Mouse (Mus musculus) small intestine, adult 2 months (tissue): ENCODE data around the gene Spint5. TPM values are rescaled to one million over a fixed set of nuclear protein-coding genes. Genes with fewer than 3 reads are reported as not detected.

Source experiments
- H3K27ac ChIP-seq: fragments of 200-500 bp; 2 replicates; pipeline ENCODE4 v1.5.1; 2012; ENCODE audit warnings: low read depth, low read length, control low read depth, inconsistent platforms; ENCODE audit not compliant: insufficient read depth
- H3K27me3 ChIP-seq: fragments of 200-500 bp; 2 replicates; pipeline ENCODE4 v1.6.1; 2012; ENCODE audit warnings: mild to moderate bottlenecking, moderate library complexity, low read length, inconsistent platforms; ENCODE audit not compliant: control insufficient read depth, insufficient read depth
- H3K36me3 ChIP-seq: fragments of 200-500 bp; 2 replicates; pipeline ENCODE4 v1.6.1; 2012; ENCODE audit warnings: mild to moderate bottlenecking, low read length, control low read depth, inconsistent platforms; ENCODE audit not compliant: control insufficient read depth, insufficient read depth
- H3K4me1 ChIP-seq: fragments of 200-500 bp; 2 replicates; pipeline ENCODE4 v1.6.1; 2012; ENCODE audit warnings: low read length, inconsistent platforms, mixed read lengths; ENCODE audit not compliant: control insufficient read depth, insufficient read depth, insufficient read length
- H3K4me3 ChIP-seq: fragments of 200-500 bp; 2 replicates; pipeline ENCODE4 v1.5.1; 2012; ENCODE audit warnings: low read depth, mild to moderate bottlenecking, control low read depth, inconsistent platforms, low read length, moderate library complexity
- CTCF ChIP-seq: fragments of 200-500 bp; IDR thresholded peaks from 2 replicates; pipeline ENCODE4 v1.5.1; 2012; ENCODE audit warnings: low read depth, mild to moderate bottlenecking, control low read depth, inconsistent platforms, low read length, moderate library complexity, mixed read lengths; ENCODE audit not compliant: insufficient replicate concordance, insufficient read length; ENCODE audit errors: extremely low read depth
- POLR2A ChIP-seq: fragments of 200-500 bp; IDR thresholded peaks from 2 replicates; pipeline ENCODE4 v1.6.1; 2012; ENCODE audit warnings: low read depth, mild to moderate bottlenecking, control low read depth, inconsistent platforms, low read length, moderate library complexity
- WGBS: fragments of 180-500 bp; shearing (Covaris S2); methylation state at CpG from one replicate; pipeline ENCODE4 v1.1.7; 2018; 5-methylcytosine and 5-hydroxymethylcytosine counted together
- polyA plus RNA-seq: library from polyadenylated mRNA; depleted of rRNA; stranded (reverse); fragments of >200 nt; gene quantifications from 2 replicates; pipeline ENCODE4 v1.2.3, GENCODE M21; 2012; rRNA removed

Gene Spint5
- not detected in 2 replicates for polyA plus RNA-seq

GRCm38 (mm10) chr2:164715005-164715404 lies at the start of gene Spint5:
Spint5 (plus strand) TSS chr2:164715305.
- no peak for TF ChIP-seq POLR2A
- TF ChIP-seq CTCF = no peak
- no peaks in the 10 kb centered on the region for H3K36me3 ChIP-seq
- no peak within 1 kb of the TSS for H3K4me3 ChIP-seq
- H3K4me1 ChIP-seq = no peaks in the 10 kb centered on the region
- H3K27ac ChIP-seq = no peak within 1 kb of the TSS
- 83% methylated on average over 6 of the region's 6 CpGs for WGBS
- H3K27me3 ChIP-seq = no peaks in the 10 kb centered on the region

DNA sequence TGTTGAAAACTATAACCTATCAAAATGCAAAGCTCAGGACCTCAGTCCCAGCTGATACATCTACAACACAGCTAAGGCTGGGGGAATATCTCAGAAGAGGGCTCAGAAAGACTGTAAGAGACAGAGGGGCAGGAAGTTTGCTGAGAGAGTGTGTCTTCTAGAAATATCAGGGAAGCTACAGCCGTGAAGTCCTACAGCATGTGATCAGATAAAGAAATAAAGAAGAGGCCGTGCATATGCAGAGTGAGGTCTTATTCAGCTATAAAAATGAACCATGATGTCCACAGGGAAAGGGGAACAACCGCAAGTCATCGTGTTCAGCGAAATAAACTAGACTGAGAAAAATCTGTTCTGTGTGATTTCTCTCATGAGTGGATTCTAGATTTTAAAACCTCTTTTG lies 44.8 kb upstream of the Spint5 start:
- H3K4me1 ChIP-seq = no peaks in the 10 kb centered on the region
- H3K36me3 ChIP-seq = no peaks in the 10 kb centered on the region
- no peak overlapping the region for H3K4me3 ChIP-seq
- TF ChIP-seq CTCF = no peak
- TF ChIP-seq POLR2A = no peak
- H3K27me3 ChIP-seq = no peaks in the 10 kb centered on the region
- no peak overlapping the region for H3K27ac ChIP-seq
- WGBS = 74% methylated on average over 5 of the region's 5 CpGs

GRCm38 (mm10) chr2:164670938-164671337 lies 44.2 kb upstream of the Spint5 start:
- H3K4me3 ChIP-seq = no peak overlapping the region
- TF ChIP-seq CTCF (no peak), POLR2A (no peak)
- 0% methylated on average over 1 of the region's 1 CpGs for WGBS
- H3K27ac ChIP-seq = no peak overlapping the region
- H3K4me1 ChIP-seq = no peaks in the 10 kb centered on the region
- H3K27me3 ChIP-seq = no peaks in the 10 kb centered on the region
- no peaks in the 10 kb centered on the region for H3K36me3 ChIP-seq

DNA sequence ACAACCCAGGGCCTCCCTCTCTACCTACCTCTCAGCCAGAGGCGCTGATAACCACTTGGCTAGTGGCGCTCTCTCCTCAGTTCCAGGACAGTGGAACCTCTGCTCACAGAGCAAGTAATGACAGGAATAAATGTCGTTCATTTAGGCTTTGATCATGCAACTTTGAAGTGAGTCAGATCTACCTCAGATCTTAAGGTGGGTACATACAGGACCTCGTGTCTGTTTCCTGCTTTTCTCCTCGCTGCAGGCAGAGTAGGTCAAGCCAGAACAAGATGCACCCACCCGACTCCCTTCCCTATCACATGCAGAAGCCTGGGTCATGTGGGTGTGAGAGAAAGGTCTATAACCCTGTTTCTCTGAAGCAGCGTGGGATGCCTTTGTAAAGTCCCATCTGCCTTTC lies 41.1 kb upstream of the Spint5 start, which contains the start of gene Wfdc11:
Wfdc11 (minus strand) TSS at position 101 of the 400 bp plus-strand sequence.
- TF ChIP-seq CTCF (no peak), POLR2A (no peak)
- H3K4me3 ChIP-seq = no peak within 1 kb of the TSS
- WGBS = 50% methylated on average over 7 of the region's 7 CpGs
- no peaks in the 10 kb centered on the region for H3K36me3 ChIP-seq
- H3K4me1 ChIP-seq = peaks cover 4% of the 10 kb centered on the region
- no peak within 1 kb of the TSS for H3K27ac ChIP-seq
- no peaks in the 10 kb centered on the region for H3K27me3 ChIP-seq

DNA sequence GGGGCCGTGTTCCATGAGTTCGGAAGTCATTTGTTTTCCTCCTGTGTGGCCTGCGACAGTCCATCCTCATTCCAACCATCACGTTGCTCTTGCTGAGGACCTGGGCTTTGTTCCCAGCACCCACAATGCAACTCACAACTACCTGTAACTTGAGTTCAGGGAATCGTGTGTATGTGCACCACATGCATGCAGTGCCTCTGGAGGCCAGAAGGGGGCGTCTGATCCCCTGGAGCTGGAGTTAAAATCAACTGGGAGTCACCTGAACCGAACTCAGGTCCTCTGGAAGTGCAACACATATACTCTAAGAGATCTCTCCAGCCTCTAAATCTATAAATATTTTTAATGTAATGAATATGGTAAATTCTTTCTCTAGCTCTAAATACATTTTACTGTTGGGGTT lies 39.0 kb upstream of the Spint5 start:
- TF ChIP-seq POLR2A (no peak), CTCF (peak; percentile 48; the same call in 1 of the 2 replicates)
- no peaks in the 10 kb centered on the region for H3K36me3 ChIP-seq
- H3K4me1 ChIP-seq = peaks cover 10% of the 10 kb centered on the region
- H3K4me3 ChIP-seq = no peak overlapping the region
- no peaks in the 10 kb centered on the region for H3K27me3 ChIP-seq
- 80% methylated on average over 7 of the region's 7 CpGs for WGBS
- H3K27ac ChIP-seq = no peak overlapping the region

- TF ChIP-seq CTCF (no peak), POLR2A (no peak)
- Histone ChIP-seq H3K27me3 (no peaks in the 10 kb centered on the region), H3K4me3 (no peak overlapping the region), H3K36me3 (no peaks in the 10 kb centered on the region), H3K27ac (0 out of 2 replicates have a peak overlapping the region, but pooled peaks have one; percentile 0), H3K4me1 (peaks cover 10% of the 10 kb centered on the region)
- 24% methylated on average over 16 of the region's 16 CpGs for WGBS
Measured at GRCm38 (mm10) chr2:164676916-164677685, 38.0 kb upstream of the Spint5 start.

- WGBS = 9% methylated on average over 19 of the region's 19 CpGs
- TF ChIP-seq CTCF (peak; percentile 62; the same call in 1 of the 2 replicates), POLR2A (no peak)
- Histone ChIP-seq H3K4me3 (peak overlapping the region; percentile 50), H3K27ac (peak overlapping the region; percentile 47; the same call in 1 of the 2 replicates), H3K36me3 (no peaks in the 10 kb centered on the region), H3K4me1 (peaks cover 10% of the 10 kb centered on the region), H3K27me3 (no peaks in the 10 kb centered on the region)
Measured at GRCm38 (mm10) chr2:164678848-164679625, 36.1 kb upstream of the Spint5 start.
